Mouse (Mus musculus): ENCODE results near the gene Kidins220. TPM values are rescaled to one million over a fixed set of nuclear protein-coding genes. Genes with fewer than 3 reads are reported as not detected.

The Kidins220 gene
- polyA plus RNA-seq, 1 experiment = 235 TPM

DNA sequence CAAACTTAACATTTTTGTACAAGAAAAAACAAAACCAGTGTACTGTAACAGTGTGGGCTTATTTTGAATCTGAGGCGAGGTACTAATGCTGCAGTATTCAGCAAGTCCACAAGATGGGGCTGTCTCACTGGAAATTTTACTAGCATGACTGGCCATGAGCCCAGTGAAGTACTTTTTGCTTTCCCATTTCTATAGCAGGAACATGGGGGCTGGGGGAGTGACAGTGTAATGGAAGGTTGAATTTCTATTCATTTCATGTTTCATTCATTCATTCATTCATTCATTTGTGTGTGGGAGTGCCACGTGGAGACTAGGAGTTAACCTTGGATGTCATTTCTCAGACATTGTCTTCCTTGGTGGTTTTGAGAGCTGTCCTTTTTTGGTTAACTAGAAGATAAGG, 52.7 kb downstream of the Kidins220 start:
- H3K4me3 ChIP-seq (ENCODE audit: insufficient read depth, low read depth, low read length) = no peak overlapping the region
- no peak overlapping the region for H3K27ac ChIP-seq (ENCODE audit: insufficient read depth, low read depth, low read length)
- WGBS = 15% methylated on average over 2 of the region's 2 CpGs
- TF ChIP-seq CTCF (IDR thresholded peaks at IDR 0.05; ENCODE audit: insufficient read depth, low read depth, low read length) = no peak
- TF ChIP-seq POLR2A (IDR thresholded peaks at IDR 0.05; ENCODE audit: insufficient read depth, low read depth, low read length) = no peak
- H3K4me1 ChIP-seq (ENCODE audit: control insufficient read depth, insufficient read depth, low read length) = no peaks in the 10 kb centered on the region

DNA sequence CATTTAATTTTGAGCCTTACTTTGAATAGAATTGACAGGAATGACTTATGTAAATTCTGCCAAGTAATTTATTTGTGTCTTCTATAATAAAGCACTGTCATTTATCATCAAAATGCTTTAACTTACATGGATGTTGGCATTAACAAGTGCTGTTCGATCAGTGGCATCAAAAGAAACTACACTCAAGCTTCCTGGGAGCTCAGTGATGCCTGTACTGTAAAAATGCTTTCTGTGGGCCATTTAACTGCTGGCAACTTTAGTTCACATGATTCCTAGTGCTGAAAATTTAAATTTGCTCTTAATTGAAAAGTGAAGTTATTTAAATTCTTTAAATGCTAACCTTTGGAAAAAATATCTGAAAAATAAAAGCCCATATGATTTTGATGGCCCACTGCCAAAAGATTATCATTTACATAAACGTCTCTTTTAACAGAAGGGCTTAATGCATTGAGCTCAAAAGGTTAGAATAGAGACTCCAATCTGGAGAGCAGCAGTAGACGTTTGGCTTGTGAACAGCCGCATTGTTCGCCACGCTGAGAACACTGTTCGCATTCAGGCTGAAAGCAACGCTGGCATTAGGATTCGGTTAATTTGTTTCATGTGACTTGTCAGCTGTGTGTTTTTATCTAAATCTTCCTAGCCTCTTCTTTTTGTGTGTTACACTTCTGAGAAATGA, 59.1 kb downstream of the Kidins220 start:
- 8% methylated on average over 9 of the region's 9 CpGs for WGBS
- H3K4me3 ChIP-seq (ENCODE audit: insufficient read depth, low read depth, low read length) = no peak overlapping the region
- H3K27ac ChIP-seq (ENCODE audit: insufficient read depth, low read depth, low read length) = peak overlapping the region; percentile 88
- TF ChIP-seq POLR2A (IDR thresholded peaks at IDR 0.05; ENCODE audit: insufficient read depth, low read depth, low read length) = no peak
- TF ChIP-seq CTCF (IDR thresholded peaks at IDR 0.05; ENCODE audit: insufficient read depth, low read depth, low read length) = no peak
- peaks cover 11% of the 10 kb centered on the region for H3K4me1 ChIP-seq (ENCODE audit: control insufficient read depth, insufficient read depth, low read length)

- WGBS = 7% methylated on average over 8 of the region's 8 CpGs
- TF ChIP-seq POLR2A (IDR thresholded peaks at IDR 0.05; ENCODE audit: insufficient read depth, low read depth, low read length) = no peak
- no peak for TF ChIP-seq CTCF (IDR thresholded peaks at IDR 0.05; ENCODE audit: insufficient read depth, low read depth, low read length)
- H3K27ac ChIP-seq (ENCODE audit: insufficient read depth, low read depth, low read length) = peak overlapping the region; percentile 88
- H3K4me1 ChIP-seq (ENCODE audit: control insufficient read depth, insufficient read depth, low read length) = peaks cover 11% of the 10 kb centered on the region
- H3K4me3 ChIP-seq (ENCODE audit: insufficient read depth, low read depth, low read length) = no peak overlapping the region
Observed at GRCm38 (mm10) chr12:25034338-25034953, 59.7 kb downstream of the Kidins220 start.

- Histone ChIP-seq H3K4me1 (ENCODE audit: control insufficient read depth, insufficient read depth, low read length) (peaks cover 11% of the 10 kb centered on the region), H3K27ac (ENCODE audit: insufficient read depth, low read depth, low read length) (no peak overlapping the region), H3K4me3 (ENCODE audit: insufficient read depth, low read depth, low read length) (no peak overlapping the region)
- WGBS = 96% methylated on average over 3 of the region's 3 CpGs
- TF ChIP-seq CTCF (IDR thresholded peaks at IDR 0.05; ENCODE audit: insufficient read depth, low read depth, low read length) = no peak
- TF ChIP-seq POLR2A (IDR thresholded peaks at IDR 0.05; ENCODE audit: insufficient read depth, low read depth, low read length) = no peak
Observed at GRCm38 (mm10) chr12:25036024-25036423, 61.3 kb downstream of the Kidins220 start.

DNA sequence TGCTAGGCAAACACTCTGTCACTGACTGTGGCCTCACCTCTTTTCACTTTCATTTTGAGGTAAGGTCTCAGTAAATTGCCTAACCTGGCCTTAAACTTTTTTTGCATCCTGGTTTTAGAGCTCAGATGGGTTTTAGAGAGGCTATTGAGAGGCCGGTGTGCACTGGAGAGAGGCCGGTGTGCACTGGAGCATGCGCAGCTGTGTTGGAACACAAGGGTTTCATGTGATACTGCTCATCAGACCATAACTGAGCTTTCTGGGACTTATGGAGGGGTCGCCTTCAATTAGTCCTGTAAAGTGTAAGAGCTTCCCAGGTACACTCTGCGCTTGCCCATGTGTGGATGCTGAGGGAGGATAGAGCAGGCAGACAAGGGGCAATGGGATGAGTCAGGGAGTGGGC, 62.5 kb downstream of the Kidins220 start:
- Histone ChIP-seq H3K4me1 (ENCODE audit: control insufficient read depth, insufficient read depth, low read length) (peaks cover 11% of the 10 kb centered on the region), H3K27ac (ENCODE audit: insufficient read depth, low read depth, low read length) (no peak overlapping the region), H3K4me3 (ENCODE audit: insufficient read depth, low read depth, low read length) (no peak overlapping the region)
- TF ChIP-seq POLR2A (IDR thresholded peaks at IDR 0.05; ENCODE audit: insufficient read depth, low read depth, low read length) = no peak
- no peak for TF ChIP-seq CTCF (IDR thresholded peaks at IDR 0.05; ENCODE audit: insufficient read depth, low read depth, low read length)
- 89% methylated on average over 5 of the region's 5 CpGs for WGBS

DNA sequence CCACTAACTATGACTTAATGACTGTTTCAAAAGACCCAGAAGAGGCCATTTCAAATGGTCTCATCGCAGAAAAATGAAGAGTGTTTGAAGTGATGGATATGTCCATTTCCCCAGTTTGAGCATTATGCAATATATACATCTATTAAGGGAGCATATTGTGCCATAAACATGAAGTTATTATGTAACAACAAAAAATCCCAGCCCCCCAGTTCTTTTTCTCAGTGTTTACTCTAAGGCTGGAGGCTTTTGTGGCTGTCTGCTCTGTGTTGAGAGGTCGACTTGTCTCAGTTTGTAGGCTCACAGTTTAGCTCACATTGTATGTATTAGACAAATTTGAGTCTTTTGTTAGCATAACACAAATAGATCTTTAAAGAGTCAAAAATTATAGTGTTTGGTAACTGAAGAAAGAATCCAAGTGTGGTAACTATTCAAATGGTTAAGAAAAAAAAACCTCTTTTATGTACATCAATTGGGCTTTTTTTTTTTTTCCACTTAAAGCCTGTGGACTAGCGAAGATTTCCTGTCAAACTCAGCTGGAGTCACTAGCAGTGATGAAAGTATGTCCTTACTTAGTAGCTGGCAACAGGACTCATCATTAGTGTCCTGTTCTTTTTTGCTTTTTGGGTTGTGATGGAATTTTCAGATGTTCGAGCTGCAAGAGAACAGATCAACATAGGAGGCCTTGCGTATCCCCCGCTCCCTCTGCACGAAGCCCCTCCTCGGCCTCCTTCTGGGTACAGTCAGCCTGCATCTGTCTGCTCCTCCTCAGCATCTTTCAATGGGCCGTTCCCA, 63.2 kb downstream of the Kidins220 start:
- no peak for TF ChIP-seq CTCF (IDR thresholded peaks at IDR 0.05; ENCODE audit: insufficient read depth, low read depth, low read length)
- TF ChIP-seq POLR2A (IDR thresholded peaks at IDR 0.05; ENCODE audit: insufficient read depth, low read depth, low read length) = no peak
- peak overlapping the region; percentile 1; the same call in 1 of the 2 replicates for H3K4me3 ChIP-seq (ENCODE audit: insufficient read depth, low read depth, low read length)
- peaks cover 11% of the 10 kb centered on the region for H3K4me1 ChIP-seq (ENCODE audit: control insufficient read depth, insufficient read depth, low read length)
- WGBS = 38% methylated on average over 9 of the region's 9 CpGs
- H3K27ac ChIP-seq (ENCODE audit: insufficient read depth, low read depth, low read length) = peak overlapping the region; percentile 10

- H3K4me1 ChIP-seq (ENCODE audit: control insufficient read depth, insufficient read depth, low read length) = no peaks in the 10 kb centered on the region; the same call in 1 of the 2 replicates
- TF ChIP-seq POLR2A (IDR thresholded peaks at IDR 0.05; ENCODE audit: insufficient read depth, low read depth, low read length) (no peak), CTCF (IDR thresholded peaks at IDR 0.05; ENCODE audit: insufficient read depth, low read depth, low read length) (no peak)
- H3K4me3 ChIP-seq (ENCODE audit: insufficient read depth, low read depth, low read length) = no peak overlapping the region
- 97% methylated on average over 2 of the region's 2 CpGs for WGBS
- H3K27ac ChIP-seq (ENCODE audit: insufficient read depth, low read depth, low read length) = no peak overlapping the region
Observed at GRCm38 (mm10) chr12:25044056-25044455, 69.3 kb downstream of the Kidins220 start.

- Histone ChIP-seq H3K4me1 (ENCODE audit: control insufficient read depth, insufficient read depth, low read length) (no peaks in the 10 kb centered on the region; the same call in 1 of the 2 replicates), H3K27ac (ENCODE audit: insufficient read depth, low read depth, low read length) (no peak overlapping the region), H3K4me3 (ENCODE audit: insufficient read depth, low read depth, low read length) (no peak overlapping the region)
- WGBS = 95% methylated on average over 4 of the region's 4 CpGs
- TF ChIP-seq CTCF (IDR thresholded peaks at IDR 0.05; ENCODE audit: insufficient read depth, low read depth, low read length) = no peak
Observed at GRCm38 (mm10) chr12:25044579-25044978, 69.9 kb downstream of the Kidins220 start.

DNA sequence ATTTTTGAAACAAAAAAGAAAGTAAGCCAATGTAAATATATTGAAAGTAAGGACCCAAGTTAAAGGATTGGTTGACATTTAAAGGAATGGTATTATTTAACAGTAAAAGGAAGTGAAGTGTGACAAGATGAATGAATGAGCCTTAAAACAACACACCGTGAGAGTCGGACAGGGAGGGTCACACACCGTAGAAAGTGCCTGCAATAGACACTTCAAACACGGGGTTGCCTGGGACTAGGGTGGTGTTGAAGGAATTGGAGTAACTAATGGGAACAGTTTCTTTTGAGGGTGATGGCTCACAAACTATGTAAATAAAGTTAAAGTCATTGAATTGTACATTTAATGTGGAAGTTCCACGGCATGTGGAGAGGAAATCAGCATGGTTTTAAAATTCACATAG, 74.5 kb downstream of the Kidins220 start:
- no peak overlapping the region for H3K27ac ChIP-seq (ENCODE audit: insufficient read depth, low read depth, low read length)
- TF ChIP-seq POLR2A (IDR thresholded peaks at IDR 0.05; ENCODE audit: insufficient read depth, low read depth, low read length) = no peak
- no peak for TF ChIP-seq CTCF (IDR thresholded peaks at IDR 0.05; ENCODE audit: insufficient read depth, low read depth, low read length)
- H3K4me3 ChIP-seq (ENCODE audit: insufficient read depth, low read depth, low read length) = no peak overlapping the region
- peaks cover 4% of the 10 kb centered on the region; the same call in 1 of the 2 replicates for H3K4me1 ChIP-seq (ENCODE audit: control insufficient read depth, insufficient read depth, low read length)
- 71% methylated on average over 5 of the region's 5 CpGs for WGBS
